Comparison of ENCODE assay signal across 7 mouse cellular contexts in genomic region chr3:85888221-85888671, GRCm38 (mm10). TPM values are rescaled to one million over a fixed set of nuclear protein-coding genes. Genes with fewer than 3 reads are reported as not detected.
DNase-seq lines count a peak whose midpoint lies in the region; ATAC-seq and TF ChIP-seq lines count a peak whose summit lies in the region.

No protein-coding gene starts in this region.

- no peak for ATAC-seq in forebrain, embryonic 12.5 days (ENCODE audit: low FRiP score)
- ATAC-seq in megakaryocyte, adult 5-6 weeks (ENCODE audit: poor library complexity, severe bottlenecking) = peak; percentile 48
- no peak for ATAC-seq in stomach, embryonic 15.5 days (ENCODE audit: insufficient read depth, low FRiP score, low read depth)

- H3K4me3 ChIP-seq in E14TG2a.4 (replicated peaks; ENCODE audit: low read length) = peak overlapping the region; percentile 84
- peak overlapping the region; percentile 56 for H3K4me3 ChIP-seq in forebrain, embryonic 12.5 days (replicated peaks)
- H3K4me3 ChIP-seq in stomach, embryonic 15.5 days (replicated peaks) = peak overlapping the region; percentile 58

- peak overlapping the region; percentile 98 for H3K4me2 ChIP-seq in forebrain, embryonic 12.5 days
- H3K4me2 ChIP-seq in stomach, embryonic 15.5 days = peak overlapping the region; percentile 88

- DNase-seq in adrenal gland, adult 8-10 months = peak; percentile 8
- DNase-seq in heart, postnatal 36 days = peak; percentile 55 to 60
- peak; percentile 43 to 59 for DNase-seq in kidney, postnatal 4 days

- TF ChIP-seq CTCF in E14TG2a.4 (conservative IDR thresholded peaks at IDR 0.05; ENCODE audit: low read length) = no peak

- WGBS in forebrain, embryonic 12.5 days = 8% methylated on average over 11 of the region's 11 CpGs
- WGBS in stomach, embryonic 15.5 days = 14% methylated on average over 11 of the region's 11 CpGs

- no peak overlapping the region for H3K27ac ChIP-seq in forebrain, embryonic 12.5 days
- peak overlapping the region; percentile 67 for H3K27ac ChIP-seq in stomach, embryonic 15.5 days

- no peak overlapping the region for H3K9ac ChIP-seq in forebrain, embryonic 12.5 days
- no peak overlapping the region for H3K9ac ChIP-seq in stomach, embryonic 15.5 days

- H3K9me3 ChIP-seq in E14TG2a.4 (ENCODE audit: low read length) = no peaks in the 10 kb centered on the region
- no peaks in the 10 kb centered on the region for H3K9me3 ChIP-seq in forebrain, embryonic 12.5 days
- no peaks in the 10 kb centered on the region for H3K9me3 ChIP-seq in stomach, embryonic 15.5 days

- intact Hi-C loops in heart, postnatal 36 days (cut with DNase I) = loop anchor here (5.0 kb wide), 1 partner anchor 46 kb away; no protein-coding TSS in a partner anchor

- peaks cover 42% of the 10 kb centered on the region for H3K27me3 ChIP-seq in E14TG2a.4 (ENCODE audit: insufficient read depth, low read length)
- peaks cover 45% of the 10 kb centered on the region for H3K27me3 ChIP-seq in forebrain, embryonic 12.5 days
- no peaks in the 10 kb centered on the region for H3K27me3 ChIP-seq in stomach, embryonic 15.5 days (replicated peaks)

- peaks cover 21% of the 10 kb centered on the region for H3K4me1 ChIP-seq in E14TG2a.4 (replicated peaks; ENCODE audit: low read depth, low read length)
- peaks cover 21% of the 10 kb centered on the region for H3K4me1 ChIP-seq in forebrain, embryonic 12.5 days
- 0 out of 2 replicates have a peak, but pooled peaks cover 7% of the 10 kb centered on the region for H3K4me1 ChIP-seq in stomach, embryonic 15.5 days

- no peaks in the 10 kb centered on the region for H3K36me3 ChIP-seq in E14TG2a.4 (ENCODE audit: insufficient read depth, low read length)
- no peaks in the 10 kb centered on the region for H3K36me3 ChIP-seq in forebrain, embryonic 12.5 days (replicated peaks)
- no peaks in the 10 kb centered on the region for H3K36me3 ChIP-seq in stomach, embryonic 15.5 days

RNA-seq across cellular contexts. Expression of gene Gm37240, which starts 0.9 kb away (rescaled TPM):
- total RNA-seq in adrenal gland, adult 8-10 months (2022) = 1 to 10 TPM; 5.4 to 9.8 (median 7.2) TPM
- polyA plus RNA-seq in forebrain, embryonic 12.5 days (2016; fragmentation: Nextera tagmentation; extraction: Ambion mirVana) = 0.57 and 1.2 TPM in 2 replicates
- total RNA-seq in heart, postnatal 36 days (2021) = 10 to 100 TPM; 35.9 to 45.6 TPM
- total RNA-seq in megakaryocyte, adult 5-6 weeks (2015) = 0.07 TPM in 1 of 2 replicates, not detected in the other
- 0.04 and 0.15 TPM in 2 replicates for total RNA-seq in megakaryocyte, adult 5-6 weeks (2017)
- 7.1 and 8.6 TPM in 2 replicates for polyA plus RNA-seq in stomach, embryonic 15.5 days (2015; fragmentation: Nextera tagmentation; extraction: Ambion mirVana)

RNA-seq across cellular contexts. Expression of gene Glt28d2, which starts 0.9 kb away (rescaled TPM):
- 1 to 10 TPM; 1.9 to 3.7 (median 2.8) TPM for total RNA-seq in adrenal gland, adult 8-10 months (2022)
- polyA plus RNA-seq in forebrain, embryonic 12.5 days (2016; fragmentation: Nextera tagmentation; extraction: Ambion mirVana) = 0.13 and 0.20 TPM in 2 replicates
- 1 to 10 TPM; 4.1 to 4.7 TPM for total RNA-seq in heart, postnatal 36 days (2021)
- total RNA-seq in megakaryocyte, adult 5-6 weeks (2015) = not detected in 2 replicates
- not detected in 2 replicates for total RNA-seq in megakaryocyte, adult 5-6 weeks (2017)
- polyA plus RNA-seq in stomach, embryonic 15.5 days (2015; fragmentation: Nextera tagmentation; extraction: Ambion mirVana) = 2.8 and 3.0 TPM in 2 replicates

Comparison
In these comparisons a context has a peak if more than half of its experiments do, and no peak if none do; other contexts are left out.
1. RNA of gene Gm37240, which starts 0.9 kb away (total RNA-seq): 35.9 to 45.6 TPM in heart, postnatal 36 days and 5.4 to 9.8 TPM in adrenal gland, adult 8-10 months; 0.04 to 0.15 TPM in megakaryocyte, adult 5-6 weeks; every median in the first group is over 4 times any median in the second.
2. Peak in every context shown above with its lines, with median percentiles within 50 percentile points of each other: H3K4me3 ChIP-seq and DNase-seq.